Mouse (Mus musculus) heart, adult 10 weeks (tissue): ENCODE data around the gene Cetn3. TPM values are rescaled to one million over a fixed set of nuclear protein-coding genes. Genes with fewer than 3 reads are reported as not detected.

Source experiments
- polyA plus RNA-seq: library from polyadenylated mRNA; stranded (reverse); fragments of 350-450 nt; fragmentation: Illumina TruSeq; extraction: RNeasy Lipid Tissue Mini Kit (QIAGEN cat#74804); gene quantifications from one replicate; pipeline ENCODE4 v1.2.3, GENCODE M21; 2014; ENCODE audit warnings: low read depth, low replicate concordance

The Cetn3 gene
- polyA plus RNA-seq, result 73.7 TPM

GRCm38 (mm10) chr13:81782971-81783404, at the start of gene Cetn3:
Cetn3 (plus strand) TSS chr13:81783077.

Other genes starting within 250 kb of the Cetn3 start
- 0.42 TPM for gene Adgrv1, start 149.9 kb upstream of the Cetn3 start, polyA plus RNA-seq
- 14.0 TPM for gene Lysmd3, start 125.4 kb upstream of the Cetn3 start, polyA plus RNA-seq
- 6.2 TPM for gene Polr3g, start 72.1 kb upstream of the Cetn3 start, polyA plus RNA-seq
- 5.4 TPM for gene Mblac2, start 71.7 kb upstream of the Cetn3 start, polyA plus RNA-seq